Mouse (Mus musculus) adrenal gland, adult 18-20 months (tissue): ENCODE results near the gene Alg9. TPM values are rescaled to one million over a fixed set of nuclear protein-coding genes. Genes with fewer than 3 reads are reported as not detected.

ENCODE experiments used
- DNase-seq, 2 experiments: peaks; one replicate each; pipeline ENCODE4 v3.0.0; 2021 to 2022; ENCODE audit warnings: low spot score in 2 of 2
- total RNA-seq, 2 experiments: library from RNA; stranded (reverse); gene quantifications; 1 replicate in 1 of 2; 2 replicates in 1 of 2; pipeline ENCODE4 v1.2.3; 2021

Alg9 gene
- total RNA-seq, 2 experiments from 2014 or later, result 22.2 to 30.1 TPM

- no peak for DNase-seq
Observed at GRCm38 (mm10) chr9:50884093-50884492, 109.3 kb downstream of the Alg9 start.

- peak in 1 of 2 experiments; percentile 21 for DNase-seq
Observed at GRCm38 (mm10) chr9:50884741-50885599, 110.2 kb downstream of the Alg9 start.

- no peak for DNase-seq
Observed at GRCm38 (mm10) chr9:50885600-50885987, 110.8 kb downstream of the Alg9 start.

- DNase-seq, result no peak
Observed at GRCm38 (mm10) chr9:50886870-50887269, 112.1 kb downstream of the Alg9 start.

GRCm38 (mm10) chr9:50887351-50887750 is 112.5 kb downstream of the Alg9 start:
- DNase-seq, result no peak

- DNase-seq, result no peak
Observed at GRCm38 (mm10) chr9:50889211-50889610, 114.4 kb downstream of the Alg9 start.

GRCm38 (mm10) chr9:50889964-50890363 is 115.1 kb downstream of the Alg9 start:
- no peak for DNase-seq

GRCm38 (mm10) chr9:50890494-50891090 is 115.8 kb downstream of the Alg9 start:
- no peak for DNase-seq

Other genes starting within 250 kb of the Alg9 start
- gene Pts, start 246.3 kb upstream of the Alg9 start, total RNA-seq, result 10 to 100 TPM; 76.0 to 77.4 TPM
- gene Il18, start 220.2 kb upstream of the Alg9 start, total RNA-seq, result 1 to 10 TPM; 3.9 to 6.5 TPM
- gene Bco2, start 219.8 kb upstream of the Alg9 start, total RNA-seq, result 1 to 10 TPM; 4.6 to 4.7 TPM
- not detected for gene Tex12, start 213.7 kb upstream of the Alg9 start, total RNA-seq
- 100 to 1,000 TPM; 260 to 414 TPM for gene Sdhd, start 171.2 kb upstream of the Alg9 start, total RNA-seq
- gene Timm8b, start 171.1 kb upstream of the Alg9 start, total RNA-seq, result 100 to 1,000 TPM; 210 to 223 TPM
- gene Pih1d2, start 157.7 kb upstream of the Alg9 start, total RNA-seq, result 1 to 10 TPM; 1.2 to 2.1 TPM
- 10 to 100 TPM; 24.5 to 25.6 TPM for gene Nkapd1, start 157.6 kb upstream of the Alg9 start, total RNA-seq
- gene Dlat, start 115.2 kb upstream of the Alg9 start, total RNA-seq, result 100 to 1,000 TPM; 164 to 320 TPM
- 1 to 10 TPM; 5.4 to 7.7 TPM for gene Dixdc1, start 35.5 kb upstream of the Alg9 start, total RNA-seq
- 1 to 10 TPM; 5.1 to 5.4 TPM for gene 2310030G06Rik, start 28.5 kb upstream of the Alg9 start, total RNA-seq
- gene Cryab, start 23.7 kb upstream of the Alg9 start, total RNA-seq, result 10 to 100 TPM; 26.1 to 89.2 TPM
- 1 to 10 TPM; 1.7 to 3.4 TPM for gene Hspb2, start 22.7 kb upstream of the Alg9 start, total RNA-seq
- gene Fdxacb1, start 6.8 kb upstream of the Alg9 start, total RNA-seq, result 1 to 10 TPM; 4.5 to 5.6 TPM
- 10 to 100 TPM; 47.5 to 69.0 TPM for gene 1110032A03Rik, start 501 bp downstream of the Alg9 start, total RNA-seq
- gene Ppp2r1b, start 70.3 kb downstream of the Alg9 start, total RNA-seq, result 10 to 100 TPM; 44.3 to 64.2 TPM
- gene Sik2, start 234.1 kb downstream of the Alg9 start, total RNA-seq, result 100 to 1,000 TPM; 120 to 197 TPM